Mouse (Mus musculus) liver, adult 2 months (tissue): ENCODE measurements around the gene Lrrc71. TPM values are rescaled to one million over a fixed set of nuclear protein-coding genes. Genes with fewer than 3 reads are reported as not detected.

Experiments used
- DNase-seq: peaks from one replicate; pipeline ENCODE4 v3.0.0-alpha.2; 2011; ENCODE audit warnings: low read depth, low spot score; ENCODE audit errors: extremely low read depth
- H3K27ac ChIP-seq: fragments of 200-500 bp; replicated peaks from 2 replicates; pipeline ENCODE4 v1.5.1; 2012; ENCODE audit warnings: low read depth, mild to moderate bottlenecking, control low read depth, inconsistent platforms, low read length; ENCODE audit not compliant: insufficient read depth
- H3K27me3 ChIP-seq: fragments of 200-500 bp; 2 replicates; pipeline ENCODE4 v1.6.1; 2012; ENCODE audit warnings: mild to moderate bottlenecking, moderate library complexity, low read length, inconsistent platforms; ENCODE audit not compliant: control insufficient read depth, insufficient read depth
- H3K36me3 ChIP-seq: fragments of 200-500 bp; 2 replicates; pipeline ENCODE4 v1.6.1; 2012; ENCODE audit warnings: low read length, inconsistent platforms; ENCODE audit not compliant: control insufficient read depth, insufficient read depth
- H3K4me1 ChIP-seq: fragments of 200-500 bp; 2 replicates; pipeline ENCODE4 v1.6.1; 2011; ENCODE audit warnings: low read length; ENCODE audit not compliant: control insufficient read depth, insufficient read depth
- H3K4me3 ChIP-seq: fragments of 200-500 bp; 2 replicates; pipeline ENCODE4 v1.5.1; 2011; ENCODE audit warnings: low read depth, mild to moderate bottlenecking, control low read depth, low read length, moderate library complexity; ENCODE audit not compliant: insufficient read depth
- H3K79me2 ChIP-seq: fragments of 200-500 bp; 2 replicates; pipeline ENCODE4 v1.6.1; 2012; ENCODE audit warnings: inconsistent platforms, mild to moderate bottlenecking, low read length, moderate library complexity; ENCODE audit not compliant: control insufficient read depth, insufficient read depth
- H3K9ac ChIP-seq: fragments of 200-500 bp; 2 replicates; pipeline ENCODE4 v1.6.1; 2012; ENCODE audit warnings: low read depth, mild to moderate bottlenecking, control low read depth, inconsistent platforms, low read length
- CTCF ChIP-seq: fragments of 200-500 bp; IDR thresholded peaks from 2 replicates; pipeline ENCODE4 v1.5.1; 2011; ENCODE audit warnings: low read depth, low read length, control low read depth
- POLR2A ChIP-seq: fragments of 200-500 bp; IDR thresholded peaks from 2 replicates; pipeline ENCODE4 v1.6.1; 2011; ENCODE audit warnings: low read length, control low read depth; ENCODE audit not compliant: insufficient read depth; ENCODE audit errors: extremely low read depth
- WGBS: fragments of 180-500 bp; shearing (Covaris S2); methylation state at CpG from one replicate; pipeline ENCODE4 v1.1.7; 2018; 5-methylcytosine and 5-hydroxymethylcytosine counted together
- polyA plus RNA-seq: library from polyadenylated mRNA; depleted of rRNA; stranded (reverse); fragments of >200 nt; gene quantifications from 2 replicates; pipeline ENCODE4 v1.2.3, GENCODE M21; 2012
- total RNA-seq: library from RNA; depleted of rRNA; stranded (reverse); fragments of >200 nt; gene quantifications from 2 replicates; pipeline ENCODE4 v1.2.3, GENCODE M21; 2014

Gene Lrrc71
- total and polyA plus RNA-seq, 2 experiments = under 0.01 to 0.04 TPM

GRCm38 (mm10) chr3:87766284-87766667 is 17.9 kb upstream of the Lrrc71 start:
- WGBS = 73% methylated on average over 3 of the region's 3 CpGs
- no peak overlapping the region for H3K4me3 ChIP-seq
- H3K4me1 ChIP-seq = peaks cover 4% of the 10 kb centered on the region
- H3K9ac ChIP-seq = peak overlapping the region; percentile 14; the same call in 1 of the 2 replicates
- no peaks in the 10 kb centered on the region for H3K27me3 ChIP-seq
- H3K27ac ChIP-seq = peak overlapping the region; percentile 46; the same call in 1 of the 2 replicates
- H3K79me2 ChIP-seq = 0 out of 2 replicates have a peak, but pooled peaks cover 4% of the 10 kb centered on the region
- TF ChIP-seq CTCF (no peak), POLR2A (no peak)
- DNase-seq = no peak
- no peaks in the 10 kb centered on the region for H3K36me3 ChIP-seq

- no peak for DNase-seq
- 64% methylated on average over 5 of the region's 5 CpGs for WGBS
- no peaks in the 10 kb centered on the region for H3K27me3 ChIP-seq
- peaks cover under 1% of the 10 kb centered on the region; the same call in 1 of the 2 replicates for H3K4me1 ChIP-seq
- H3K4me3 ChIP-seq = no peak overlapping the region
- peak overlapping the region; percentile 14 for H3K9ac ChIP-seq
- TF ChIP-seq CTCF (no peak), POLR2A (no peak)
- H3K36me3 ChIP-seq = no peaks in the 10 kb centered on the region
- peak overlapping the region; percentile 46 for H3K27ac ChIP-seq
- 0 out of 2 replicates have a peak, but pooled peaks cover 4% of the 10 kb centered on the region for H3K79me2 ChIP-seq
Observed at GRCm38 (mm10) chr3:87765631-87766283, 17.3 kb upstream of the Lrrc71 start.

GRCm38 (mm10) chr3:87765091-87765490 is 16.7 kb upstream of the Lrrc71 start:
- peak overlapping the region; percentile 41 for H3K4me3 ChIP-seq
- 0 out of 2 replicates have a peak, but pooled peaks cover 4% of the 10 kb centered on the region for H3K79me2 ChIP-seq
- 62% methylated on average over 10 of the region's 10 CpGs for WGBS
- H3K9ac ChIP-seq = peak overlapping the region; percentile 37; the same call in 1 of the 2 replicates
- TF ChIP-seq POLR2A (no peak), CTCF (no peak)
- H3K4me1 ChIP-seq = no peaks in the 10 kb centered on the region
- peak overlapping the region; percentile 85 for H3K27ac ChIP-seq
- H3K36me3 ChIP-seq = no peaks in the 10 kb centered on the region
- DNase-seq = no peak
- no peaks in the 10 kb centered on the region for H3K27me3 ChIP-seq

GRCm38 (mm10) chr3:87764506-87764905 is 16.1 kb upstream of the Lrrc71 start:
- peak overlapping the region; percentile 85 for H3K27ac ChIP-seq
- no peaks in the 10 kb centered on the region for H3K4me1 ChIP-seq
- peak overlapping the region; percentile 23; the same call in 1 of the 2 replicates for H3K9ac ChIP-seq
- no peaks in the 10 kb centered on the region for H3K36me3 ChIP-seq
- TF ChIP-seq POLR2A (no peak), CTCF (no peak)
- DNase-seq = no peak
- H3K79me2 ChIP-seq = 0 out of 2 replicates have a peak, but pooled peaks cover 4% of the 10 kb centered on the region
- H3K27me3 ChIP-seq = no peaks in the 10 kb centered on the region
- WGBS = 44% methylated on average over 10 of the region's 10 CpGs
- peak overlapping the region; percentile 41; the same call in 1 of the 2 replicates for H3K4me3 ChIP-seq

GRCm38 (mm10) chr3:87763683-87764289 is 15.4 kb upstream of the Lrrc71 start:
- no peaks in the 10 kb centered on the region for H3K4me1 ChIP-seq
- peak overlapping the region; percentile 85 for H3K27ac ChIP-seq
- H3K36me3 ChIP-seq = no peaks in the 10 kb centered on the region
- H3K79me2 ChIP-seq = 0 out of 2 replicates have a peak, but pooled peaks cover 4% of the 10 kb centered on the region
- no peak for TF ChIP-seq POLR2A
- no peak for TF ChIP-seq CTCF
- peak; percentile 14 for DNase-seq
- no peak overlapping the region; the same call in 1 of the 2 replicates for H3K4me3 ChIP-seq
- WGBS = 42% methylated on average over 15 of the region's 15 CpGs
- H3K9ac ChIP-seq = peak overlapping the region; percentile 23
- no peaks in the 10 kb centered on the region for H3K27me3 ChIP-seq
